Mouse (Mus musculus): Measurements from ENCODE around the gene Ribc1.
A peak's percentile ranks its signal among the peaks of the same experiment; 100 is the strongest.

Ribc1 gene

GRCm38 (mm10) chrX:152016151-152017145 lies at the start of gene Ribc1, which contains the start of gene Smc1a:
Gene Ribc1 (minus strand): TSS chrX:152016295.
Gene Smc1a (plus strand): TSS chrX:152016428.
- DNase-seq (ENCODE audit: low read depth, low spot score), result peak; percentile 89

- no peak for DNase-seq (ENCODE audit: low read depth, low spot score)
Measured at GRCm38 (mm10) chrX:152065674-152066073, 49.6 kb upstream of the Ribc1 start.

GRCm38 (mm10) chrX:152054094-152054493 lies 38.0 kb upstream of the Ribc1 start:
- DNase-seq (ENCODE audit: low read depth, low spot score), result no peak

- DNase-seq (ENCODE audit: low read depth, low spot score), result no peak
Measured at GRCm38 (mm10) chrX:152052546-152052945, 36.5 kb upstream of the Ribc1 start.

- no peak for DNase-seq (ENCODE audit: low read depth, low spot score)
Measured at GRCm38 (mm10) chrX:152047230-152047629, 31.1 kb upstream of the Ribc1 start.

- DNase-seq (ENCODE audit: low read depth, low spot score), result no peak
Measured at GRCm38 (mm10) chrX:152039865-152040264, 23.8 kb upstream of the Ribc1 start.

GRCm38 (mm10) chrX:152019294-152019693 lies 3.2 kb upstream of the Ribc1 start:
- no peak for DNase-seq (ENCODE audit: low read depth, low spot score)

- no peak for DNase-seq (ENCODE audit: low read depth, low spot score)
Measured at GRCm38 (mm10) chrX:152017186-152017585, 1.1 kb upstream of the Ribc1 start.

- no peak for DNase-seq (ENCODE audit: low read depth, low spot score)
Measured at GRCm38 (mm10) chrX:152015752-152016150, 344 bp downstream of the Ribc1 start.

- no peak for DNase-seq (ENCODE audit: low read depth, low spot score)
Measured at GRCm38 (mm10) chrX:152007863-152008262, 8.2 kb downstream of the Ribc1 start.

- no peak for DNase-seq (ENCODE audit: low read depth, low spot score)
Measured at GRCm38 (mm10) chrX:152002865-152003264, 13.2 kb downstream of the Ribc1 start.

GRCm38 (mm10) chrX:152001737-152002710 lies 14.1 kb downstream of the Ribc1 start, which contains the start of gene Hsd17b10:
Gene Hsd17b10 (plus strand): TSS chrX:152001845.
- peak; percentile 51 for DNase-seq (ENCODE audit: low read depth, low spot score)

GRCm38 (mm10) chrX:152001182-152001684 lies 14.9 kb downstream of the Ribc1 start:
- DNase-seq (ENCODE audit: low read depth, low spot score), result no peak

- no peak for DNase-seq (ENCODE audit: low read depth, low spot score)
Measured at GRCm38 (mm10) chrX:151999006-151999710, 16.9 kb downstream of the Ribc1 start.

Data from brain, embryonic 18.5 days (tissue).